Mouse (Mus musculus): ENCODE measurements around the gene Cx3cl1.

The Cx3cl1 gene

GRCm38 (mm10) chr8:94803551-94803950 lies 31.7 kb downstream of the Cx3cl1 start:
- no peak for DNase-seq

GRCm38 (mm10) chr8:94804546-94805340 lies 32.9 kb downstream of the Cx3cl1 start:
- no peak for DNase-seq

GRCm38 (mm10) chr8:94805811-94806210 lies 34.0 kb downstream of the Cx3cl1 start:
- DNase-seq: no peak

- no peak for DNase-seq
Observed at GRCm38 (mm10) chr8:94807506-94807905, 35.7 kb downstream of the Cx3cl1 start.

DNA sequence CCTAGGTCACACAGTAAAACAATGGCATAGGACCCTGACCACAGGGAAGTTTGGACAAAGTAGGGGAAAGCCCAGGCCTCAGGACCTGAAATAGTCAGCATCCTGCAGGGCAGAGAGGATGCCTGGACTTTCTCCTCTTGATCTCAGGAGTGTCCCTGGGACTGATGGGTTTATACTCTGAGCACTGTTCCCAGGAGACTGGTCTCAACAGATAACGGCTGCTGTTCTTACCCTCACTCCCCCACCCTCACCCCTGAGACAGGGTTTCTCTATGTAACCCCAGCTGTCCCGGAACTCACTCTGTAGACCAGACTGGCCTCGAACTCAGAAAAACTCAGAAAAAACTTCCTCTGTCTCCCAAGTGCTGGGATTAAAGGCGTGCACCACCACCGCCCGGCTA lies 36.6 kb downstream of the Cx3cl1 start:
- no peak for DNase-seq

DNA sequence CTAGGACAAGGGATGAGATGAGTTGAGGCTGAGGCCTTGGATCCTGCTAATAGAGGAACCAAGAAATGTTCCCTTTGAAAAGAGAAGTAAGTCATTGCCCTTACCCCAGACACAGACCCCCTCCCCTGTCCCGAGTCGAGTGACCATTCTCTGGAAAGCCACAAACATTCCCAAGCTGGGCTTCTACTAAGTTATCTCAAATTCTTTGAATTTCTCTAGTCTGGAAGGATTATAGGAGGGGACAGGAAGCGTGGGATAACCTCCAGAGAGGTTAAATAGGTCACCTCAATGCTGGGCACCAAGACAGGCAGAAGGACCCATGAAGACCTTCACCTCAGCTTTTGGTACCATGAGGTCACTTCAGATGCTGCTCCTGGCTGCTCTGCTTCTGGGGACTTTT lies 38.3 kb downstream of the Cx3cl1 start, which contains the start of gene Ccl17:
TSS of gene Ccl17 (plus strand) at position 301 of the 400 bp plus-strand sequence.
- DNase-seq: no peak

DNA sequence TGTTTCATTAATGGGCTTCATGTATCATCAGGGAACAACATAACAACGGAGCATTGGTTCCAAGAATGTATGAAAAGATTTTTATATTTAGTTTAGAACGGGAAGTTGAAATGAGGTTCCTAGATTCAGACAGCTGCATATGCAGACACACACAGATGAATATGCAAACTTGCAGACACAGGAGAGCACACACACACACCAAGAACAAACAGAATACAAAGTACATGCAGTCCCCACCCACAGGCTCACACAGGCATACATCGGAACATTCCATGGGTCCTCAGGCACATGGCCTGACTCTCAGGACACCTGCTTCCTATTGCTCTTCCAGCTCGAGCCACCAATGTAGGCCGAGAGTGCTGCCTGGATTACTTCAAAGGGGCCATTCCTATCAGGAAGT lies 39.0 kb downstream of the Cx3cl1 start:
- no peak for DNase-seq

GRCm38 (mm10) chr8:94811654-94812053 lies 39.8 kb downstream of the Cx3cl1 start:
- DNase-seq: no peak

DNA sequence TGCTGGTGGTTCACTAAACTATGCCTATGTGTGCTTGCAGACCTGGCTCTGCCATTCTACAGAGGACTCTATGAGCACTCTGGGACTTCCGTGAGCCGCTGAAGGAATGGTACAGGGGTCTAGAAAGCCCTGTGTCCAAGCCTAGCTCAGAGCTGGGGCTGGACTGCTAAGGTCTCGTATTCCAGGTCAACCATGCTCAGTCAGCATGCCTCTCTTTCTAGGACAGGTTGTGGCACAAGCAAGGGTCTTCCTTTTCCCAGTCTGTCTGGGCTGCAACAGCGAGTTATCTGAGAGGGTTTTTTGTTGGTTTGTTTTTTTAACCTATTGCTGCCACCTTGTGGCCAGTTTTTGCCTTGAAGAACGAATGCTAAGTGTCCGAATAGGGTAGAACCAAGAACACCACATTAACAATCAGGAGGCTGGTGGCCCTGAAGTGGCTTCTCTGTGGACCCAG lies 40.9 kb downstream of the Cx3cl1 start:
- peak; percentile 80 for DNase-seq

DNA sequence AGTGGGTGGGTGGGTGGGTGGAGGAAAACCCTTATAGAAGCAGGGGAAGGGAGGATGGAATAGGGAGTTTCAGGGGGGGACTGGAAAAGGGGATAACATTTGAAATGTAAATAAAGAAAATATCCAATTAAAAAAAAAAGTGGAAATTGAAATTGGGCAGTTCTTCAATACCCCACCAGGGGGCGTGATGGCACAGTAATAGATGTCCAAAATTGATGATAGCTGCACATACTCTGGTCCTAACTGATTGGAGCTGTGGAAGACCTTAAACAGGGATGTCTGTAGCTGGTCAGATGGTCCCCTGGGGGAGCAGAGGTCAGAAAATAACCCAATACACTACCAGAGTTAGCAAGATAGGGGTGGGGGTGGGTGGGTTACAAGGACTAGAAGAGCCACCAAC lies 42.7 kb downstream of the Cx3cl1 start:
- DNase-seq: no peak

DNA sequence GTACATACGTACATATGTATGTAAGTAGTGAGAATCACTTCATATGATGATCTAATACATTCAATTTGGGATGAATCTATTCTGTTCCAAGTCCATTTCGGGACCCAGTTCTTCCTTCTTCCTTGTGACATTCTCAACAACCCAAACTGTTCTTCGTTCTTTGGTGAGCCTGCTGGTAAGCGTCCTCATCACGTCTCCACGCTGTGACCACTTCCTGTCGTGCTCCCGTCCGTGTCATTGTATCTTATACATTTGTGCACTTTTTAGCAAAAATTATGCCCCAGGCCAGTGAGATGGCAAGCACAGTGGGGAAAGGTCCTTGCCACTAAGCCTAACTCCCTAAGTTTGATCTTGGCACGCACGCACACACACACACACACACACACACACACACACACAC lies 46.1 kb downstream of the Cx3cl1 start:
- no peak for DNase-seq

DNA sequence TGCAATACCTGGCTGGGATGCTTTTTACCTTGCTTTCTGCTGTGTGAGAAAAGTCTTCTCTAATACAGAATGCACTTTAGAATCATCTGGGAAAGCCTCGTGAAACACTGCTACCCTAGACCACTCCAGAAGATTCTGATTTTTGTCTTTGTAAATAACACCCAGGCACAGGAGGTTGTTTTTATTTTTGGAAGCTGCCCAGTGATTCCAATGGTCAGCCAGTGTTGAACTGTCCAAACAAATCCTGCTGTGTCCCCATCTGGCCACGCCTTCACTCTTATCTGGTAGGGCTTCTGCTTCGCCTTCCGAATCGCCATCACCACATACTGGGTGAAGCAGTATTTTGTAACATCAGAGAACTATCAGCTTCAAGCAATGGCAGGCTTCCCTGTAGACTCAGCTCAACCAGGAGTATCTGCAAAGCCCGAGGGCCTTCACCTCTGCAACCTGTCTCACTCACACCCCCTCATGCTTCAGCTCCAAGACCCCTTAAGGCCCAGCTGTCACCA lies 47.9 kb downstream of the Cx3cl1 start:
- no peak for DNase-seq

GRCm38 (mm10) chr8:94820553-94820952 lies 48.7 kb downstream of the Cx3cl1 start:
- no peak for DNase-seq

- no peak for DNase-seq
Observed at GRCm38 (mm10) chr8:94821381-94821780, 49.6 kb downstream of the Cx3cl1 start.

DNA sequence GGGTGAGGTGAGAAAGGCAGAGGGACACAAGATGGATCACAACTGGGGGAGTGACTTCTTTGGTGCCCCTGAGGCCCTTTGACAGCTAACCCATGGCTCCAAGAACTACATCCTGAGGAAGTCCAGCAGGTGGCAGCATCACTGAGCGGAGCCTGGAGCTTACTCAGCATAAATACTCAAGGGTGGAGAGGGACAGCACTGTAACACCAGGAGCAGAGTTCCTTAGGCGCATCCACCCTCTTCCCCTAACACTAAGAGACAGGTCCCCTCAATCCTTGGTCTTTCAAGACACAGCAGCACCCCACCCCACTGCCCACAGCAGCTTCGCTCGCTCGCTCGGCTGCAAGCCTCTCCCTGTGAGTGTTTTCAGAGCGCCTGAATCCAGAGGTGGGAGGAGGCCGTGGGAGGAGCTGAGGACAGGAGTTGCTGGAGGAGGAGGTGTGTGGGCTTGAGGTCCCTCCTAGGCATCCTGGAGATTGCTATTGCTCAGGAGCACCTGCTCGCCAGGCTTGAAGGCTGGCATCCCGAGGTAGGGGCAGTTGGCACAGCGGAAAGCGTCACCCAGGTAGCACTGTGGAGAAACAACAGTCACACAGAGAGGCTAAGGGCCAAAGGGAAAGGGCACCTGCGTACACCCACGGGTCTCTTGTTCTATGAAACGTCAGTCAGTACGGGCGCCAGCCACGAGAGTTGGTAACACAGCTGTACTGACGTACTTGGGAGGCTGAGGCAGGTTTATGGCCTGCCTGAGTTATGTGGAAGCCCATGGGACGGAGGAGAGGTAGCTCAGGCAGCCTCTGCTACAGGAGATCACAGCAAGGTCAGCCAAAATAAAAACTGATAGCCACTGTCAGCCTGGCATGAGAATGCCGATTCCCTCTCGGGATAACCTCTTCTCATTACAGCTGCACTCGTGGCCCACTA lies 51.1 kb downstream of the Cx3cl1 start:
- DNase-seq: no peak

GRCm38 (mm10) chr8:94825170-94825569 lies 53.4 kb downstream of the Cx3cl1 start:
- no peak for DNase-seq

- DNase-seq: no peak
Observed at GRCm38 (mm10) chr8:94826210-94826609, 54.4 kb downstream of the Cx3cl1 start.

DNA sequence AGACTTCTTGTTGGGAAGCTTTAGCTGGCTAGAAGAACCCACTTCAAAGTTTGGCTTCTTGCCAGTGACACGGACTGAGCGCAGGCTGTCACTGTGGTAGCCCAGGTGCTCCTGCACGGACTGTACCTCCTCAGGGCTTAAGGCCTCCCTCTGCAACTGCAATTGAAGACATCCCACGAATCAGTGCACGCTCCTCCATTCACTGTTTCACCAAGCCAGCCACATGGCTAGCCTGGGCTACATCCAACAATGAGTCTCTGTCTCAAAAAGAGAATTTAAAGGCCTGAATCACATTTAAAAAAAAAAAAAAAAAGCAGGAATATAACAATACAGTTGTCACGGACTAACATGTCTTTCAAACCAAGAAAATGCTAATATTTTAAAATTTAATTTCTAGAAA lies 56.5 kb downstream of the Cx3cl1 start:
- no peak for DNase-seq

Measured in cerebellum, adult 11-12 months (tissue).